Mouse (Mus musculus) lung, embryonic 14.5 days (tissue): ENCODE data around the gene Myog. TPM values are rescaled to one million over a fixed set of nuclear protein-coding genes. Genes with fewer than 3 reads are reported as not detected.

Experiments
- ATAC-seq: fragments of 200-750 bp; cut with Nextera tagmentation; 2 replicates; pipeline ENCODE4 v1.8.0; 2017; ENCODE audit warnings: mild to moderate bottlenecking, moderate TSS enrichment, moderate library complexity; ENCODE audit not compliant: insufficient read depth
- DNase-seq: peaks from one replicate; pipeline ENCODE4 v3.0.0-alpha.2; 2015
- H3K27ac ChIP-seq: fragments of 300-500 bp; sonication (generic); 2 replicates; pipeline ENCODE4 v1.5.1; 2014; ENCODE audit warnings: low read depth, mild to moderate bottlenecking, moderate library complexity
- H3K27me3 ChIP-seq: fragments of 300-500 bp; sonication (generic); 2 replicates; pipeline ENCODE4 v1.6.1; 2014; ENCODE audit warnings: low read length, control low read depth; ENCODE audit not compliant: insufficient read depth
- H3K36me3 ChIP-seq: fragments of 300-500 bp; sonication (generic); 2 replicates; pipeline ENCODE4 v1.6.1; 2014; ENCODE audit warnings: control low read depth; ENCODE audit not compliant: insufficient read depth
- H3K4me1 ChIP-seq: fragments of 300-500 bp; sonication (generic); 2 replicates; pipeline ENCODE4 v1.6.1; 2014; ENCODE audit warnings: antibody characterized with exemption, control low read depth; ENCODE audit not compliant: insufficient read depth
- H3K4me2 ChIP-seq: fragments of 300-500 bp; sonication (generic); 2 replicates; pipeline ENCODE4 v1.6.1; 2014; ENCODE audit warnings: mild to moderate bottlenecking
- H3K4me3 ChIP-seq: fragments of 300-500 bp; sonication (generic); 2 replicates; pipeline ENCODE4 v1.5.1; 2014; ENCODE audit warnings: low read depth, low read length
- H3K9ac ChIP-seq: fragments of 300-500 bp; sonication (generic); 2 replicates; pipeline ENCODE4 v1.6.1; 2014
- H3K9me3 ChIP-seq: fragments of 300-500 bp; sonication (generic); 2 replicates; pipeline ENCODE4 v1.6.1; 2016; ENCODE audit warnings: low read depth, low read length, control low read depth
- CTCF ChIP-seq: IDR thresholded peaks from 2 replicates; pipeline ENCODE4 v1.5.1; 2016; ENCODE audit warnings: antibody characterized with exemption, low read depth
- WGBS: fragments of 180-500 bp; shearing (Covaris S2); extraction: QIAGEN DNeasy Blood & Tissue Kit; methylation state at CpG from one replicate; pipeline ENCODE4 v1.1.7; 2014; 5-methylcytosine and 5-hydroxymethylcytosine counted together
- polyA plus RNA-seq: library from polyadenylated mRNA; unstranded; fragments of >200 nt; fragmentation: Nextera tagmentation; extraction: Ambion mirVana; gene quantifications from 2 replicates; pipeline ENCODE4 v1.2.1, GENCODE M21; 2014

Gene Myog
- polyA plus RNA-seq, 1 experiment from 2014 or later, result not detected

DNA sequence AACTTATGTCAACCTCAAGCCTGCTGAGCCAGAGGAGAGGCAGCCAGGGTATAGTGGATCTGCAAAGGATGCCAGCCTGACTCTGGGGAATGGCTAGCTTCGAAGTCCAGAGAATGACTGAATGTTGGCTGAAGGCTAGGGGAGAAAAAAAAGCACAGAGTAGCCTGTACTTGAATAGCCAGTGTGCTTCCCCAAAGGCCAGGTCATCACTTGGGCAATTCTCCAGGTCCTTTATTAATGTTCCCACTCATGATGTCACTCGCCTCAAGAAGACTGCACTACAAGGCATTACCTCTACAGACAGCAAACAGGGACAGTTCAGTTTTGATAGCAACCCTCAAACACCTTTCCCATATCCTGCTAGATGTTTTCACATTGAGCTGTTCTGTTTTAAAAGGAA lies 20.5 kb downstream of the Myog start:
- H3K36me3 ChIP-seq, result no peaks in the 10 kb centered on the region
- TF ChIP-seq CTCF, result no peak

DNA sequence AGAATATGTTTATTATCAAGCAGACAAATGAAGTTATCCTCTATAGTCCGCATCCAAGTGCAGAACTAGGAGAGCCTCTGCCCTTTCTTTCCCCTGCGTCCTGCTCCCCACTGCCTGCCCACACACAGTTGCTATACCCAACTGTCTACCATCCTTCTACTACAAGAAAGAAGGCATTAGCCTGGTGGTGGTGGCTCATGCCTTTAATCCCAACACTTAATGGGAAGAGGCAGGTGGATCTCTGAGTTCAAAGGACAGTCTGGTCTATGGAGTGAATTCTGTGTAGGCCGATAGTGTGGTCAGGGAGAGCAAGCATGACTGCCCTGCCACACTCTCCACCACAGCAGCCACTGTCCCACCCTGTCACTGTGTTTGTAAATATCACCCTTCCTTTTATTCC lies 20.9 kb downstream of the Myog start:
- DNase-seq, result no peak
- WGBS, result 91% methylated on average over 3 of the region's 3 CpGs
- no peaks in the 10 kb centered on the region for H3K4me1 ChIP-seq
- no peak overlapping the region for H3K9ac ChIP-seq
- no peaks in the 10 kb centered on the region for H3K27me3 ChIP-seq
- H3K4me3 ChIP-seq, result no peak overlapping the region
- no peak for ATAC-seq
- H3K36me3 ChIP-seq, result no peaks in the 10 kb centered on the region
- TF ChIP-seq CTCF, result no peak
- H3K4me2 ChIP-seq, result no peak overlapping the region
- no peak overlapping the region for H3K27ac ChIP-seq
- no peaks in the 10 kb centered on the region for H3K9me3 ChIP-seq

More for the DNA sequence above, 20.5 kb downstream of the Myog start:
- Histone ChIP-seq H3K27ac (no peak overlapping the region), H3K9ac (no peak overlapping the region), H3K9me3 (no peaks in the 10 kb centered on the region), H3K4me1 (no peaks in the 10 kb centered on the region), H3K4me2 (no peak overlapping the region), H3K27me3 (no peaks in the 10 kb centered on the region), H3K4me3 (no peak overlapping the region)
- DNase-seq (no peak), ATAC-seq (no peak)
- WGBS, result 79% methylated on average over 2 of the region's 2 CpGs

DNA sequence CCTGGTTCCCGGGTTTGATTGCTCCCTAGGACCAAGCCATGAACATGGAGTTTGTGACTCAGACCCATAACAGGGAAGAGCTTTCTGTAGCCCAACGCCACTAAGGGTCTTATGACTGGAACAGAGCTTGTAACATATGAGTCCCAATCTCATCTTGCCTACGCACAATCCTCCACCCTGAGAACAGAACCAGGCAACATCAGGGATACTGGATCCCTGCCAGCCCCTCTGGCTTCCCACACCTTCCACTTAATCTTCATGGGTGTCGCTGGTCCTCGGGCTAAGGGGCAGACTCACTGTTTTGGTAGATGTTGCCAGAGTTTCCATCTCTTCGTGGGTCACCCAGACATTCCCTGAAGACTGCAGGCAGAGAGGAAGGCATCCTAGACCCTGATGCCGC lies 22.0 kb downstream of the Myog start:
- Histone ChIP-seq H3K4me2 (no peak overlapping the region), H3K27ac (no peak overlapping the region), H3K36me3 (no peaks in the 10 kb centered on the region), H3K4me1 (no peaks in the 10 kb centered on the region), H3K9ac (no peak overlapping the region), H3K27me3 (no peaks in the 10 kb centered on the region), H3K4me3 (no peak overlapping the region), H3K9me3 (no peaks in the 10 kb centered on the region)
- TF ChIP-seq CTCF, result no peak
- WGBS, result 87% methylated on average over 7 of the region's 7 CpGs
- no peak for DNase-seq
- no peak for ATAC-seq

DNA sequence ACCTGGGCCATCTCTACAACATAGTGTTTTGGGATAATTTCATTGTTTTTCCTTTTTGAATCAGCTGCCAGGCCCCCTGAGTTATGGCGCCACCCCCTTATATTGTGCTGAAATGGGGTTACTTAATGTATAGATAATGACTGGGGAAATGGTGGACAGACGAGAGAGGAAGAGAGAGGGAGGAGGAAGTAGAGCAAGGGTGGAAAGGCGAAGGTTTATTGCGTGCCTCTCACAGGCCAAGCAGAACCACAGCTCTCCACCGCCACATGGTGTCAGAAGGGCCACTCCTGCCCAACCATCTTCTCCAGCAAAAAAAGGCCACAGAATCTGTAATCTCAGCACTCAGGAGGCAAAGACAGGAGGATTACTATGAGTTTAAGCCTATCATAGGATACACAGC lies 25.4 kb downstream of the Myog start:
- Histone ChIP-seq H3K9ac (no peak overlapping the region), H3K4me2 (no peak overlapping the region)
- ATAC-seq, result no peak

DNA sequence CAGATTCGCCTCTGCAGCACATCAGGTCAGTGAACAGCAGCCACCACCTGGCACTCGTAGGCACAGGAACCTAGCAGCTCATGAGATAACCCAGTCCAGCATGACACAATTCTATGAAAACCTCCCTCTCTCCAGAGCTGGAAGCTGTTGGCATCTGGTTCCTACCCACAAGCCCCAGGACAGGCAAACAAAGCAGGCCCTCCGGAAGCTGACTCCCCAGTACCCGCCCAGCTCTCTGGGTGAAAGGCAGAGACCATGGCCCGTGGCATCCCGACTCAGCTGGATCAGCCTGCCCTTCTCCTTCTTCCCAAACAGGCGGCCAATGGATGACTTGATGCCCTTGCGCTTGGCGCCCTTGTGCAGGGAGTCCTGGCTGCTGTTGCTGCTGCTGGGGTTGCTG lies 26.6 kb downstream of the Myog start:
- no peaks in the 10 kb centered on the region for H3K36me3 ChIP-seq
- H3K27me3 ChIP-seq, result no peaks in the 10 kb centered on the region
- WGBS, result 75% methylated on average over 9 of the region's 9 CpGs

More for the DNA sequence above, 25.4 kb downstream of the Myog start:
- Histone ChIP-seq H3K4me1 (no peaks in the 10 kb centered on the region), H3K9me3 (no peaks in the 10 kb centered on the region), H3K36me3 (no peaks in the 10 kb centered on the region), H3K27ac (no peak overlapping the region), H3K4me3 (no peak overlapping the region), H3K27me3 (no peaks in the 10 kb centered on the region)
- no peak for DNase-seq
- TF ChIP-seq CTCF, result no peak
- WGBS, result 85% methylated on average over 5 of the region's 5 CpGs

DNA sequence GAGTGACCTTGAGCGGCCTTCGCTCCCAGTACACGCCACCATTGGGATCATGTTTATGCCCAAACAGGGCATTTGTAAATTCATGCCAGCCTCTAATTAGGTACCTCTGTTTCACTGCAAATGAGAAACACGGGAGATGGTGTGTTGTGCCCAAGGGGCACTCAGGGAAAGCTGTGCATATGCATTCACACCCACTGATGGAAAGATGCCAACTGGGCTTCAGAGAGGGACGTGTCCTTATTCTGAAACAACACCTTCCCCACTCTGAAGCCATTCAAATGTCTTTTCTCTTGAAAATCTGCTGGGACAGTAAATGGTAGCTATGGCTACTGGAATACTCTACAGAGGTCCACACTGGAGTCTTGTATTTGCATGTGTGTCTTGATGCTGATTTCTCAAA lies 28.5 kb downstream of the Myog start:
- no peak overlapping the region for H3K27ac ChIP-seq
- no peaks in the 10 kb centered on the region for H3K36me3 ChIP-seq
- no peaks in the 10 kb centered on the region for H3K9me3 ChIP-seq
- H3K9ac ChIP-seq, result no peak overlapping the region
- no peak overlapping the region for H3K4me2 ChIP-seq
- ATAC-seq (no peak), DNase-seq (no peak)
- no peaks in the 10 kb centered on the region for H3K27me3 ChIP-seq
- H3K4me3 ChIP-seq, result no peak overlapping the region
- H3K4me1 ChIP-seq, result no peaks in the 10 kb centered on the region
- 74% methylated on average over 5 of the region's 5 CpGs for WGBS
- TF ChIP-seq CTCF, result no peak

More for the DNA sequence above, 26.6 kb downstream of the Myog start:
- no peak for TF ChIP-seq CTCF
- Histone ChIP-seq H3K27ac (no peak overlapping the region), H3K4me3 (no peak overlapping the region), H3K9me3 (no peaks in the 10 kb centered on the region), H3K9ac (no peak overlapping the region), H3K4me2 (no peak overlapping the region), H3K4me1 (no peaks in the 10 kb centered on the region)
- DNase-seq (no peak), ATAC-seq (no peak)

DNA sequence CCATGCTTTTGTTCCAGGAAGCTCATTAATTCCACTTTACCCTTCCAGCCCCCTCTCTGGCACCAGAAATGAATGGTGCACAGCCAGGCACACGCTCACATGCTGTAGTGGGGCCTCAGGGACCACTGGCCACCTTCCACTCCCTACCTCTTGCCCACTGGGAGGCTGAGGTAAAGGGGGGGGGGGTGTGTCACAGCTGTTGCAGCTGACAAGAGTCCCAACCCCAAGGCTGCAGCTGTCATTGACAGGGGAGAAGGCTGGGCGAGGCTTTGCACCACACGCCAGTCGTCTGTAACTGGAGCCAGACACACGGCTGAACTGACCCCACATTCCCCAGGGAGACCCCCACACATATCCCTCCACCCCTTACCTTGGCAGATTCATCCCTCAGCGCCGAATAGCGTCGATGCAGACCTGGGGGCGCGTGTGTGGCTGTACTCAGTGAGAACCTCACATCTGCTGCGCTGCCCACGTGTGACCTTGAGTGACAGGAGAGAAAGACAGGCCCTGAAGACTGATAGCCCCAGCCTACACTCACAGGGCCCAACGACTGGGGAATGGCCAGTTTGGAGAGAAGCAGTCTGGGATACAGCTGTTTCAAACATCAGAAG lies 31.0 kb downstream of the Myog start:
- H3K27me3 ChIP-seq, result no peaks in the 10 kb centered on the region
- no peak for DNase-seq

More for the DNA sequence above, 31.0 kb downstream of the Myog start:
- H3K9me3 ChIP-seq, result no peaks in the 10 kb centered on the region
- no peak overlapping the region for H3K9ac ChIP-seq
- no peak for ATAC-seq
- H3K4me1 ChIP-seq, result no peaks in the 10 kb centered on the region
- no peak overlapping the region for H3K4me2 ChIP-seq
- 39% methylated on average over 14 of the region's 14 CpGs for WGBS
- no peak for TF ChIP-seq CTCF
- H3K36me3 ChIP-seq, result no peaks in the 10 kb centered on the region
- no peak overlapping the region for H3K27ac ChIP-seq
- H3K4me3 ChIP-seq, result no peak overlapping the region
